Mouse (Mus musculus) lung, adult 18-20 months (tissue): ENCODE results near the gene Tmem8.
"Not testable (repeated sequence)": the region's sequence is repeated elsewhere in the genome, so short reads cannot be mapped to it uniquely, and the experiment has no call there.

ENCODE experiments used
- DNase-seq, 2 experiments: peaks; one replicate each; pipeline ENCODE4 v3.0.0; 2022; ENCODE audit warnings: mixed read lengths in 2 of 2

Gene Tmem8

DNA sequence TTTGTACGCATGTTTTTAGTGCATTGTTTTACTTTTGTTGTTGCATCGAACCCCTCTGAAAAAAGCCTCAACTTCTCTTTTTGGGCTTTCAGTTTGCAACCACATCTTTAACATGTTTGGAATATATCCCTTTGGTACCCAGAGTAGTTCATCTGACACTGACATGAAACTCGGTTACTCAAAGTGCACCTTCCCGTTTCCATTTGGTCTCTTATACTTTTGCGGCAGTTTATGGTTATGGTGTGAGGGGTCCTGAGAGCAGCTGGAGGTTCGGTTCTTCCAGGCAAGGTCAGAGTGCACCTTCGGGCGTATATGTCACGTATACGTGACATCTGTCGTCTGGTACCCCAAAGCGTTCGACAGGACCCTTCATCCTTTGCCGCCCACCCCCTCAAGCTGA is 348 bp upstream of the Tmem8 start:
- no peak for DNase-seq

DNA sequence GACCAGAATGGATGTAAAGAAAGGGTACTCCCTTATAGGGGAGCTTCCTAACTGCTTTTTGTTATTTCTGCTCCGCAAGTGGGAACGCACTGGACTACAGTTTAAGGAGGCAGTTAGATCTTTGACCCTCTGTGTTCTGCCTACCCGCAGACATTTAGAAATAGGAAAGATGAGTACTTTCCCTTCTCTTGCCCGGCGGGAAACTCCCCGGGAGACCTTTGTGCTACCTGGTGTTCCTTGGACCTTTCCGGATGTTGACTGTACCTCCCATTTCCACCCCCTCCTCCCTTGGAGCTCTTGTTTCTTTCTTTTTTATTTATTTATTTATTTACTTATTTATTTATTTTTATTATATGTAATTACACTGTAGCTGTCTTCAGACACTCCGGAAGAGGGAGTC is 962 bp downstream of the Tmem8 start:
- DNase-seq: no peak

DNA sequence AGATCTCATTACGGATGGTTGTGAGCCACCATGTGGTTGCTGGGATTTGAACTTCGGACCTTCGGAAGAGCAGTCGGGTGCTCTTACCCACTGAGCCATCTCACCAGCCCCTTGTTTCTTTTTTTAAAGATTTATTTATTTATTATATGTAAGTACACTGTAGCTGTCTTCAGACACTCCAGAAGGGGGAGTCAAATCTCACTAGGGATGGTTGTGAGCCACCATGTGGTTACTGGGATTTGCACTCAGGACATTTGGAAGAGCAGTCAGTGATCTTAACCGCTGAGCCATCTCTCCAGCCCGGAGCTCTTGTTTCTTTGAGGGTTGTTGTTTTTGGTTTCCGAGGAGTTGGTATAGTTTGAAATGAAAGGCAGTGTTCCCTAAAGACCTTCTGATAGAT is 1.4 kb downstream of the Tmem8 start:
- DNase-seq: not testable (repeated sequence)

DNA sequence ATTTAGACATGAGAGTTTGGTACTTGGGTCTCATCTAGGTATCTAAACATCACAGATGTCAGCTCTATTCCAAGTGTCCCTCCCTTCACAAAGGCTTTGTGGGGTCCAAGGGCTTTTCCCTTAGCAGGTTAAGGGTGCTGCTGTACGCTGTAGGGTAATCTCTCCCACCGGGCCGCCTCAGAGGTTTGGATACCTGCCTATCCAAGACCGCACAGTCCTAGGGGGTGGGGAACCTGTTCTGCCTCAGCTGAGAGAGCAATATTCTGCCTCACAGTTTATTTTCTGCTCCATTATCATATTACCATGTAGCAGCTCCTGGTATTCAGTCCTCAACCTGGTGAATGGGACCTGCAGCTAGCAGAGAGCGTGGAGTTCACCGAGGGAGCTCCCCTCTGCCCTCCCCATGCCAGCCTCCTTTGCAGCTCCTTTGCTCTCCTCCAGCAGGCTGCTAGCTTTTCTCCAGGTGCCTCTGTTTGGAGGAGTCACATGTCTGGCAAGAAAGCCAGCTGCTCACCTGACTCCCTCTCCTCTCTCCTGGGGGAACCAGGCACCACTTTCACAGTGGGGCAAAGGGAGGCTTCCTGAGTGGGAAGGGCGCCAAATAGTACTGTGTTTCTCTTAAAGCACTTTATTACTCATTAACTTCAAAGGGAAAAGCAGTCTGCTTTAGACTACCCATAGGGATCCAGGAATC is 2.3 kb downstream of the Tmem8 start:
- peak; percentile 67 to 75 for DNase-seq

DNA sequence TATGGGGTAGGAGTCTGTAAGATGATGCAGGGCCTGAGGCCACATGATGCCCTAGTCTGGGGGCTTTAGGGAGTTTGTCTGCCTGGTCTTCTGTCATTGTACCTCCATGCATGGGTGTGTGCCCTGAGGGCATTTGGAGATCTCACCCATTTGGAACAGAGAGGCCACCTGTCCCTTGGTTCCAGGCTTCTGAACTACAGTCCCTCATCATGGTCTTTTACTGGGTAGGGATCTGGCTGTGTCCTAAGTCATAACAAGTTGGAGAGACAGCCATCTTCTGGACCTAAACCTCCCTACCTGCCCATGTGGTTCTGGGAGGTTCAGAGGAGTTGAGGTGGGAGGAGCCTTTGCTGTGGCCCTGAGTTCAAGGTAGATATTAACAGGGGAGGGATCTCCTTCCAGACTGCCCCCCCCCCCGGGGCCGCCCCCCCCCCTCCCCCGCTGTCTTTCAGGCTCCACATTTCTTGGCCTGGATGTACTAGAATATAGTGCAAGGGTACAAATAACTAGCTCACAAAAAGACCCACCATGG is 2.9 kb downstream of the Tmem8 start:
- no peak for DNase-seq

DNA sequence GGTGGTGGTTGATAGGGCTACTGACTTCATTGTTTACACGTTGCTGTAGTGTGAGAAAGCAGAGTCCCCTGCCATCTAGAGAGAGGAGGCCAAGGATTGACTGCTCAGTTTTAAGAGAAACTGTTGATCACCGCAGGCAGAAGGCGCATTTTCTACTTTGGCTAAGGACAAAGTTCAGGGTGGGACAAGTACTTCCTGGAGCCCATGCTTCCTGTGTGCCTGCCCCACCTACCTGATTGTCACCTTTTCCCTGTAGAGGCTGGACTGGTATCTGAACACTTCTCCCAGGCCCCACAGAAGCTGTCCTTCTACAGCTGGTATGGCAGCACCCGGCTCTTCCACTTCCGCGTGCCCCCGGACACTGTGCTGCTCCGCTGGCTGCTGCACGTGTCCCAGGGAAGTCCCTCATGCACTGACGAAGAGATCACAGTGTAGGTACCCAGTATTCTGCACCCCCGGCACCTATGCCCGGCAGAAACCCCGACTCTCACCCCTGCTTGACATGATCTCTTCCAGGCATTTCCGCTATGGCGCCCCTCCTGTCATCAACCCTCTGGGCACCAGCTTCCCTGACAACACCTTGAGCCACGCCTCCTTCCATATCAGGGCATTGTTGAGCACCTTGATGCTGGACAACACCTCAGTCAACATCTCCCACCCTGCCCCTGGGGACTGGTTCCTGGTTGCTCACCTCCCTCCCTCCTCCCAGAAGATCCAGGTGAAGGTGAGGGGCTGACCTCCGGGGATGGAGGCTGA is 3.6 kb downstream of the Tmem8 start:
- no peak for DNase-seq

DNA sequence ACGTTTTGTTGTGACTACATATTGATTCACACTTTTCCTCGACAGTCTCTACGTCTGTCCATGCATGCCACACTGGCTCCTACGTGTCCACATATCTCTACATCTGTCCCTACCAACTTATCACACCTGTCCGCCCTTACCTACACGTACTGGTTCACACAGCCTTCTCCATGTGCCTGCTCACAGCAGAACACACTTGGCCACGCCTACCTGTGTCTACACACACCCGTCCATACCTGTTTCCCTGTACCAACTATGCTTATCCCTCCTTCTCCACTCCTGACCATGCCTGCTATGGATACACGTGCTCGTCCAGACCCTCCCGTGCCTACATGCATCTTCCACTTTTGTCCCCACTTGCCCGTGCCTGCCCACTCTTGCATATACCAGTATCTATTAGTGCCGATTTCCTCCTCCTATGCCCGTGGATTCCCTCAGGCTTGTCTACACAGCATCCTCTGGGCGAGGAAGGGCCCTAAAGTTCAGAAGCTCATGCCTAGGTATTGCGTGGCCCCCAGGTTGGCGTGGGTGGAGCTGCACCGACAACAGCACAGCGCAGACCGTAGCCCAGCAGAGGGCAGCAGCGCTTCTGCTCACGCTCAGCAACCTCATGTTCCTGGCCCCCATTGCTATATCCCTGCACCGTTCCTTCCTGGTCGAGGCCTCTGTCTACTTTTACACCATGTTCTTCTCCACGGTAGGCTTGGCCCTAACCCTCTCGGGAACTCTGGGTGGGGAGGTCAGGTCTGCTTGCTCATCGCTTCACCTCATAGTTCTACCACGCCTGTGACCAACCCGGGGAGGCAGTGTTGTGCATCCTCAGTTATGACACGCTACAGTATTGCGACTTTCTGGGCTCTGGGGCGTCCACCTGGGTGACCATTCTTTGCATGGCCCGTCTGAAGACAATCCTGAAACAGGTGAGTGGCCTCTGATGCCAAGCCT is 6.9 kb downstream of the Tmem8 start:
- DNase-seq: peak; percentile 34 to 46

DNA sequence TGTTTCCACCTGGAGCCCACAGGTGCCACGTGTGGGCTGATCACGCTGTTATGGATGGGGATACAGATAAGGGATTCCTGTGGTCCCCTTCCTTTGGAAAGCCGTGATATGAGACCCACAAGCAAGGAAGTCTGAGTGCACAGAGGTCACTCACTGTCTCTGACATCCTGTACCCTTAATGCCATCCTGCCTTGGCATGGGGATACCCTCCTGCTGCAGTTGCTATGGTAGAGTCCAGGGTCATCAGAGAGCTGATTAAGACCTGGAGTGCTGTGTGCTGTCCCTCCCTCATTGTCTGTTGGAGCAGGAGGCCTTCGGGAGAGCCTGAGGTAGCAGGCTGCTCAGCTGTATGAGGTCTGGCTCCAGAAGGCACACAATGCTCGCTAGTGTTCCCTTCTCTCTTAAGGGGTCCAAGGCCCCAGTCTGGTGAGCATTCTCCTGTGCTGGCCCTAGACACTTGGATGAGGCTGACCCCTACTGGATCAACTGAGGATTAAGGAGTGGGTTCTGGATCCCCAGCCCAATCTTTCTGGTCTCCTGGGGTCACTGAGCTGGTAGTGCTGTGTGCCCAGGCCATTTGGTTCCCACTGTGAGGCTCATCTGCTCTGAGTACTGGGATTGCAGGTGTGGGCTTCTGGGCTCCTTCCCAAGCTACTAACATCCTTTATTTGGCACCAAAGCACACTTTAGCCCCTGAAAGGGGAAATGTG is 9.5 kb downstream of the Tmem8 start:
- no peak for DNase-seq

DNA sequence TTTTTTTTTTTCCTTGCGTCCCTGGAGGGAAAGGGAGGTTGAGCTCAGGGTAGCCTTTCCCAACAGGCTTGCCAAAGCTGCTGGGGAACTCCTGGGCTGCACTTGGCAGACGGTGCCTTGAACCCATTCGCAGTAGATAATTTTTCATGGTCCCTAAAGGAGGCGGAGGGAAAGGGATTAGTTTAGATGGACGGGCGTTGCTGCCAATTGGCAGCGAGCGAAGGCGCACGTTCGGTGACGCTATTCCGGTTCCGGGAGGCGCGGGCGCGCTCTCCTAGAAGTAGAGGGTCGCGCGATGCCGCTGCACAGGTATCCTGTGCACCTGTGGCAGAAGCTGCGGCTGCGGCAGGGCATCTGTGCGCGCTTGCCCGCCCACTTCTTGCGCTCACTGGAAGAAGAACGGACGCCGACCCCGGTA is 10.2 kb downstream of the Tmem8 start, which contains the start of gene Mrpl28:
Gene Mrpl28 (plus strand): TSS at position 234 of the 418 bp plus-strand sequence.
- DNase-seq: peak; percentile 91 to 93

DNA sequence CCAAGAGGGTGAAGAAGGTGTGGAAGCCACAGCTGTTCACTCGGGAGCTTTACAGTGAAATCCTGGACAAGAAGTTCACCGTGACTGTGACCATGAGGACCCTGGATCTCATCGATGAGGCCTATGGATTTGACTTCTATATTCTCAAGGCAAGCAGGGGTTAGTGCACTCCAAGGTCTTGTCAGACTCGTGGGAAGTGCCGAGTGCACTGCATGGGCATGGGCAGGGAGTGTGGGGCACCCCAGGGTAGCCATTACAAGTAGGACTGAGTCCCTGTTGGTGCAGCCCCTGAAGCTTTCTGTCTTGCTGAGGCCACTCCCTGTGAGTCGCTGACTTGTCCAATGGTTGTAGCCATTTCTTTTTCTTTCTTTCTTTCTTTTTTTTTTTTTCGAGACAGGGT is 11.5 kb downstream of the Tmem8 start:
- no peak for DNase-seq

DNA sequence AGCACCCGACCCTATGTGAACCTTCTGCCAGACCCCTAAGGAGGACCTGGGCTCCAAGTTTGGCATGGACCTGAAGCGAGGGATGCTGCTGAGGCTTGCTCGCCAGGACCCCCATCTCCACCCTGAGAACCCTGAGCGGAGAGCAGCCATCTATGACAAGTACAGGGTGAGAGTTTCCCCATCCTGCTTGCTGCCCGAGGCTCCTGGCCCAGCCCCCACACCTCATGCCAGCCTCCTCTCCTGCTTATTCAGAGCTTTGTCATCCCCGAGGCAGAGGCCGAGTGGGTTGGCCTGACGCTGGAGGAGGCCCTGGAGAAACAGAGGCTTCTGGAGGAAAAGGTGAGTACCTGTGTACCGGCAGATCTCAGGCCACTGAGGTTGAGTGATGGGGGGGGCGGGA is 12.1 kb downstream of the Tmem8 start:
- DNase-seq: no peak

DNA sequence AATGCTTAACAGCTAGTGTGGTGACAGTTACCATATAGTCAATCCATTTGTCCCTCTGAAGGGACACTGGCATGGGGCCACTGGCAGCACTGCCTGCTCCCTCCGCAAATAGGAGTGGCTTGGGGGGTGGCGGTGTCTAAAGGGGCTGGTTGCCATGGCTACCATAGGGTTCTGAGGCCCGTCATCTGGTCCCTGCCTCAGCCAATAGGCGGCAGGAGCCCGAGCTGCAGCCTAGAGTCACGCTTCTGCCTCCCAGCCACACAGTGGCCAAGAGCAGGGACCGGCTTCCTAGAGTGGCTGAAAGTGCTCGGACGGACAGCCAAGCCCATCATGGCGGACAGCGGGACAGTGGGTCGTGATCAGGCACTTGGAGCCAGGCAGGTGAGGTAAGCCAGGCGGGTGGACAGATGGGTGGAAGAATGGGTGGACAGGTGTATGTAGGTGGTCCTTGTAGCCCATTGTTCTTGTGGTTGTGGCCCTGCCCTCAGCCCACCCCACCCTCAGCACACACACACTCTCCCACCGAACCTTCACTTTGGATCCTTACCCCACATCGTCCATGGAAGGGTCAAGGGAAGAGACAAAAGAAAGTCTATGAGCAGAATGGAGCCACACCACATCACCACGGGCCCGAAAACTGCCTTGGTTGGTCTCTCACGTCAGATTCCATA is 18.1 kb downstream of the Tmem8 start:
- no peak for DNase-seq

DNA sequence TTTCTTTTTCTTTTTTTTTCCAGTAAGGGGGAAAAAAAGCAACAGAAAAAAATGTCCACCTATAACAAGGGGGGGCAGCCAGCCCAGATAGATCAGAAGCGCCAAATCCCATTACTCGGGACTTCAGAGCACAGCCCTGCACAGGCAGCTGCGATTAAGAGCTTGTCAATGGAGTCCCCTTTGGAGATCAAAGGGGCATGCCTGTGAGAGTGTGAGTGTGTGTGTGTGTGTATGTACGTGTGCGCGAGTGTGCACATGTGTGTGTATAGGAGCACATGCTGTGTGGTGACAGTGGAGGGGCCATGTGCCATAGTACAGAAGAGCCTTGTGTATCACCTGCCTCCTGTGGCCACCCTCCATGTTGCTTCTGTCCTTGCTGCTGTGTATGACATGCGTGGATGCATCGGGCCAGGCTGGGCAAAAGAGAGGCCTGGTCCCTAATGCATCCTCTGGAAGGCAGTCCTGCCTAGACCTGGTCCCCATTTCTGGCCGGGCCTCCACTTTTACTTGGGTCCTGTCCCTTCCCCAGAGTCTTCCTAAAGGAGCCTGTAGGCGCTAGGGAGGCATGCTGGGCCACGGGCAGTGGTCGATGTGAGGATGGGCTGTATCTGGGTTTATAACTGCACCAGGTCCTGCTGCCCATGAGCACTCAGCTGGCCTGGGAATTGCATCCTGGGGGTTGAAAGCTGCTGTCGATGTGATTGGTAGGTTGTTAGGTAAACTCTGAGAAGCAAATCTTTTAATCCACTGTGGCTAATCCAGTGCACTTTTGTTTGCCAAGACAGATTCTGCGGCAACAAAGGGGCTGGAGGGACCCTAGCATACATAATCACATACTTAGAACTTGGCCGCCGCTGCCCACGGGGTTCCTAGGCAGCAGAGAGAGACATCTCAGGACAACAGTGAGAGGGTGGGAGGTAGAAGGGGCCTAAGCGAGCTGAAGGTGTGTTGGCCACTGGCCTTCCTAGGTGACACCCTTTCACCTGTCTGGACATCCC is 19.1 kb downstream of the Tmem8 start:
- DNase-seq: no peak

DNA sequence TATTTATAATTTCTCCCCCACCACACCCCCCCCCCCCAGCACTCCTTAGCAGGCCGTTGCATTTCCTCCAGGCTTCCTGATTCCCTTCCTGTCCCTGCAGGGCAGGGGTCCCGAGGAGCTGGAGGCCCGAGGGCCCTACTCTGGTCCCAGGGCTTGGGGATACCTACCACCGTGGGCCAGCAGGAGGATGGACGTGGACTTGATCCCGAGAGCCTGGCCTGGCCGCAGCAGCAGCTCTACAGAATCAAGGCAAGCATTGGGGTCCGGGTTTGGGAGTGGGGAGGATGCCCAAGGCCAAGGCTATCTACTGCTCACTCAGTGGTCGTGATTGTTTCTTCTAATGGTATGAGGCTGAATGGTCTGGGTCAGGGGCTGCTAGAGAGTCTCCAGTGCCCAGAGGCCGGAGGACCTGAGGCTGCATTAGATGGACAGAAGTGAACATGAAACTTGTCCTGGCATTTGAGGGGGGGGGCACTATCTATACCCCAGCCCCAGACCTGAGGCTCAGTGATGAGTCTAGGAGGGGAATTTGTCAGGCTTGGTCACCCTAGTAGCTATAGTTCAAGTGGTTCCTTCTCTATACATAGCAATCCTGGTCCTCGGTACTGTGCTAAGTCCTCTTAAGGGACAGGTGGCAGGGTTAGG is 24.1 kb downstream of the Tmem8 start:
- no peak for DNase-seq

DNA sequence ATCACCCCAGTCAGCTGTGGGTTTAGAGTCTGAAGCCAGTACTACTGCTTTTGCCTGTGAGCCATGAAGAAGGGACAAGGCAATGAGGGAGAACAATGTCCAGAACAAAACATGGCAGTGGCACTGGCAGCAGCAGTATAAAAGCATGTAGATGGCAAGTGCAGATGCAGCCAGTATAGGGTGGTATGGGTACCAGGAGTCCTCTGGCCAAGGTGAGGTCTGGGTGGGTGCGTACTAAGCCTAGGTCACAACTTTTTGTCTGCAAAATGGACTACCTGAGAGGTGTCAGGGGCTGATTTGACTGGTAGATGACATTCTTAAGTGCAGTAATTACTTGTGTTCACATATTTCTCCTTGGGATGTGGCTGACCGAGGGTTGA is 24.6 kb downstream of the Tmem8 start:
- no peak for DNase-seq

DNA sequence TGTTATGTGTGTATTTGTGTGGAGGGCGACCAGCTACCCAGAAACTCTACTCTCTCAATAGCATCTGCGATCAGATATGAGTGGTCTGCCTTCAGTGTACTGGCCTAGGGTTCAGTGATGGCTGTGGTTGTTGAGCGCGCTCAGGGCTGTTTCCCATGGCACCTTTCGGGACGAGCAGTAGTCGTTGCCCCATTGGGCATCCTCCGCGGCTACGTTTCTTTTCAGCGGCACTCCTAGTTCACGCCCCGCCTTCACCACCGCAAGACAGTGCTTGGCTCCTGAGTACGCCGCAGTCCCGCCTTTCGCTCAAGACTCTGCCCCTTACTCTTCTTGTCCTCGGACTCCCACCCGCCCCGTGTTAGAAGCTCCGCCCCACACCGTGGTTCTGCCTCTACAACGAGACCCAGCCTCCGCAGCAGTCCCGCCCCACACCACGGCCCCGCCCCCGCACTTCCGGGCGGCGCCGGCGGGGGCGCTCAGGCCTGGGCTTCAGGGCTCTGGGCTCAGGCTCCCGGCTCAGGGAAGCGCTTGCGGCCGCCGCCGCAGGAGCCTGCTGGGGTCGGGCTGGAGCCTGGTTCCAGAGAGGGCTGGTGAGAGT is 25.2 kb downstream of the Tmem8 start, which contains the start of gene Axin1:
Gene Axin1 (plus strand): TSS at position 450 of the 598 bp plus-strand sequence.
- DNase-seq: peak; percentile 96 to 97

DNA sequence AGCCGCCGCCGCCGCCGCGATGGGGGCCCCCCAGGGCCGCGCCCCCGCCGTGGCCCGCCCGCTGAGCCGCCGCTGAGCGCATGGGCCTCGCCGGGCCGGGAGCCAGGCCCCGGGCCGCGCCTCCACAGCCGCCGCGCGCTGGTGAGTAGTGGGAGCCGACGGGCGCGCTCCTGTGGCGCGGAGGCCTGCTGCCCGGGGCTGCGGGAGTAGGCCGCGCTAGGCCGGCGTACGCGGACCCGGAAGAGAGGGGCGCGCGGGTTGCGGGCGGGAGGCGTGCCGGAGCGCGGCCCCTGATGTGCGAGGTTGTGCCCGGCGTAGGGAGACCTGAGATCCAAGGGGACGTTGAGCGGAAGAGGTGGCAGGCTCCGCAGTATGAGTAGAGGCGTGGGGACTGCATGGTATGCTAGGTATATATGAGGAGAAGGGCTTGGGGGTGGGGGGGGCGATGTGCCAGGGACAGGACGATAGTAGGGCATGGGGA is 25.8 kb downstream of the Tmem8 start:
- DNase-seq: peak in 1 of 2 experiments; percentile 46

DNA sequence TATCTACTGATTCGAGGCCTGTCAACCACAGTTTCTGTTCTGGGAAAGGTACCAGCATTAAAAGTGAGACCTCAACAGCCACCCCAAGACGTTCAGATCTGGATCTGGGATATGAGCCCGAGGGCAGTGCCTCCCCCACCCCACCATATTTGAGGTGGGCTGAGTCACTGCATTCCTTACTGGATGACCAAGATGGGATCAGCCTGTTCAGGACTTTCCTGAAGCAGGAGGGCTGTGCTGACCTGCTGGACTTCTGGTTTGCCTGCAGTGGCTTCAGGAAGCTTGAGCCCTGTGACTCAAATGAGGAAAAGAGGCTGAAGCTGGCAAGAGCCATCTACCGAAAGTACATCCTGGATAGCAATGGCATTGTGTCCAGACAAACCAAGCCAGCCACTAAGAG is 29.7 kb downstream of the Tmem8 start:
- no peak for DNase-seq

DNA sequence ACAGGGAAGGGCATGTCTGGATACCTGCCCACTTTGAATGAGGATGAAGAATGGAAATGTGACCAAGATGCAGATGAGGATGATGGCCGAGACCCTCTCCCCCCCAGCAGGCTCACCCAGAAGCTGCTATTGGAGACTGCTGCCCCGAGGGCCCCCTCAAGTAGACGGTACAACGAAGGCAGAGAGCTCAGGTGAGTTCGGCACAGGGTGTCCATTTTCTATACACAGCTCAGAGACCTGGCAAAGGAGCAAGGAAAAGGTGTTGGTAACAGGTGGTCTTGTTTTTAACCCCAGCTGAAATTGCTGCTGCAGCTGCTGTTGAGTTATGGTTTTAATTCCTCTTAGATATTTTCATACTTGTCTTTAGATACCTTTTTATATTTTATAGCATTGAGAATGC is 30.3 kb downstream of the Tmem8 start:
- no peak for DNase-seq
